Mouse (Mus musculus): ENCODE results near the gene Fras1.

The Fras1 gene

DNA sequence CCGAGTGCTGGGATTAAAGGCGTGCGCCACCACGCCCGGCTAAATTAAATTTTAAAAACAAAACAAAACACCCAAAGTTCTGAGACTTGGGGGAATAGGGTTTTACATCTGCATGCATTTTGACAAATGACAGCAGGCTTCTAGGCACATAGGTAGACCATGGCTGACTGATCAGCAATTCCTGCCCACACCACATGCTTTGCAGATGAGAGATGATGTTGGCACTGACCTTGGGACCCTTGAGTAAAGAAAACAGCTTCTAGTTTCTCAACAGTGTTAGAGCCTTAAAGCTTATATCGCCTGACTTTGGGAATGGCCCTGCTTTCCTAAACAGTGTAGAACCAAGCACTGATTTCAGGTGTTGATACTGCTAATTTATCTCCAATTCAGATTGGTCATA lies 216.9 kb downstream of the Fras1 start:
- no peak for DNase-seq

GRCm38 (mm10) chr5:96595793-96596192 lies 222.0 kb downstream of the Fras1 start:
- DNase-seq, result no peak

DNA sequence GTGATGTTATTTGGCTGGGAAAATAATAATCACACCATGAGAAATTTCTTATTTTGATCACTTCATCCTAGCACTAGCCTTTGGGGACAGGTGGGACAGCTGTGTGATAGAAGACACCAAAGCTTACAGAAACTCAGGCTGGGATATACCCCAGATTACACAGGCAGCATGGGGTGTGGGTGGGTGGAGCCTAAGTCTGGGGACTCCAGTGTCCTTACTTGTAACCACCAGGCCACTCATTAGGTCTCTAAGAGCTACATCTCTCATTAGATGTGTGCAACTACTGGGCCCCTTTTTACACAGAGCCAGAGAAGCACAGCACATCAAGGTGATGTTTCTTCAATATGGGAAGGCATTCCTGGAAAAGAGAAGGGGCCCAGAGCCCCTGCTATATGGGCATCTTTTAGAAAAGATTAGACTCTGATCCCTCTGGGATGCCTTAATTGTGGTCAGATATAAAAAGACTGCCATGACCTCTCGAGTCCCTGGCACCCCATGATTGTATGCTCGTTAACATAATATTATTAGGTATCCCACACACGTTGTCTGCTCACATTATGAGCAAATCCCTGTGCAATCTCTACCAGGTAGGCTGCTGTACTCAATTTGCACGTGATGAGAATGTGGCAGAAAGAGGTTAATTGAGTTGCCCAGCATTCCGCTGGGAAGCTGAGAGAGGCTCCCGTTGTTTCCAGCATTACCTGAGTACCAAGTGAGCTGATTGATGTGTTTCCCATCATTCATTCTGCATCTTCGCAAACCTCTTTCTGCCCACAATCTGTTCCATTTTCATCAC lies 230.4 kb downstream of the Fras1 start:
- no peak for DNase-seq

DNA sequence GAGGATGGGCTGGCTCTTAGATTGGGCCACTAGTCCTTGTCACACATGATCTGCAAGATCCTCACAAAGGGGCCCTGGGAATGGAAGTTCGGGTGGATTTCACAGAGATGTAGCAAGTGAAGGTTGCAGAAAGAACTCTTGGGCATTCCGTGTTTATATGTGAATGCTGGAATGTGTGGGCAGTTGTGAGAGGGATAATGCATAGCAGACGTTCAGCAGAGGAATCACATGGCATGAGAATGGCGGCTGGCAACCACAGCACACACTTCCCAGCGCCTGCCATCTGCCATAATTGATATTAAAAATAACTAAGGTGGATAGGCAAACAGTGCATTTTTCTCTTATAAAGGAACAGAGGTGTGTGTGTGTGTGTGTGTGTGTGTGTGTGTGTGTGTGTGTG lies 234.3 kb downstream of the Fras1 start:
- DNase-seq, result no peak

DNA sequence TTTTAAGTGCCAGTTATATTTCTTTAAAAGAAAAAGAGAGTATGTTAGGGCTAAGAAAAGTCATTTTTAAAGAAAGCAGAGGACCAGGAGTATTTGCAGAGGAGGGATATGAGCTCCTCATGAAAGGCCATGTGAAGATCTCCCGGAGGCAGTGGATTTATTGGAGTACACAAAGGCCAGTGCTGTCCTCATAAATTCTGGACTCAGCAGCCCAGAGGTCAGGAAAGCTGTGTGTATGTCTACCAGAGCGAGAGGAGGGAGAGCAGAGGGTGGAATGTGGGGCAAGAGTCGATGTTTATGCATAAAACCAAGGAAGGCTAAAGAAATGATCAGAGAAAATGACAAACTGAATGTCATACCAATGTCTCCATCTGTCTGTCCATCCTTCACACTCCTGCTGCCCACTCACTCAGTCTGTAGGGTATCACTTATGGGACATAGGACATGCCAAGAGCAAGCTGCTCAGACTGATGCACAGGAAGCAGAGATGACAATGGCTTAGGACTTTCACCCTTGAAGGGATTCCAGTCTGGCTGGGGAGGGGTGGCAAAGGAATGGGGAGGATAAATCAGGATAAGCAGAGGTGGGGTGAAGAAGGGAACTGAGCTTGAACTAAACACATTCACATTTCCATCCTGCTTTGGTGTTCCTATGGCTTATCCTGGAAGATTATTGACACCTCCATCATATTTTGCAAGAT lies 235.0 kb downstream of the Fras1 start:
- DNase-seq, result no peak

- DNase-seq, result no peak
Measured at GRCm38 (mm10) chr5:96612077-96612476, 238.3 kb downstream of the Fras1 start.

GRCm38 (mm10) chr5:96616954-96617646 lies 243.3 kb downstream of the Fras1 start:
- DNase-seq, result peak; percentile 39

GRCm38 (mm10) chr5:96618008-96618407 lies 244.3 kb downstream of the Fras1 start:
- DNase-seq, result no peak

DNA sequence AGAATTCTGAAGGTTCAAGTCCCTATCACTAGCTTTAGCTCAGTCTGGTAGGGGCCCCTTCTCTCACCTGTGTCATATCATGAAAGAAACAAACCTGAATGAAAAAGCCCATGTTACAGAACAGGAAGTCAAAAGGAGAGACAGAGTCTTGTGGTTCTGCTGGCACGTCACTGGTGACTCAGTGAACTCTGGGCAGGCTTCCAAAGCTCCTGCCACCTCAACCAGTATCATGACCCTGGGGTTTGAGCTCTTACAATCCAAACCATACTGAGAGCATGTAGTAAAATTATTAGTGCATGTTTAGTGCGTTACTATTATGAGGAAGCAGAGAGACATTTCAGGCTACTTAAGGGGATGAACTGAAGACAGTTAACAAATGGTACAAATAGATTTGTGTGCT lies 246.5 kb downstream of the Fras1 start:
- peak; percentile 11 for DNase-seq

DNA sequence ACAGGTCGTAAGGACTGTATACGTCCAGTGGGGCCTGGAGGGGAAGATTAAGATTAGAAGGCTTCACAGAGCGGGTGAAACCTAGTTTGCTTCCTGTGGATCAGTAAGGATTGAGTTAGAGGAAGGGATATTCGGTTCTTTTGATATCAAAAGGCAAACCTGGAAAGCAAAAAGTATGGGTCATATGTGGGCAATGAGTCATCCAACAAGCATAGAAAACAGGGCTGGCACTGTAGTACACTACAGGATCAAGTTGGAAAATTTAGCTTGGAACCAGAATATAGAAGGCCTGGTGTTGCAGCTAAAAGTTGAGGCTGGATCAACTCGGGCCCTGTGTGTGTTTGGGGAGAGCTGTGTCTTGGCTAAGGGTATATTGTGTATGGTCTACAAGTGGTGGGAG lies 246.9 kb downstream of the Fras1 start:
- DNase-seq, result no peak

- DNase-seq, result no peak
Measured at GRCm38 (mm10) chr5:96622604-96623352, 249.0 kb downstream of the Fras1 start.

- DNase-seq, result no peak
Measured at GRCm38 (mm10) chr5:96629851-96630250, 256.1 kb downstream of the Fras1 start.

DNA sequence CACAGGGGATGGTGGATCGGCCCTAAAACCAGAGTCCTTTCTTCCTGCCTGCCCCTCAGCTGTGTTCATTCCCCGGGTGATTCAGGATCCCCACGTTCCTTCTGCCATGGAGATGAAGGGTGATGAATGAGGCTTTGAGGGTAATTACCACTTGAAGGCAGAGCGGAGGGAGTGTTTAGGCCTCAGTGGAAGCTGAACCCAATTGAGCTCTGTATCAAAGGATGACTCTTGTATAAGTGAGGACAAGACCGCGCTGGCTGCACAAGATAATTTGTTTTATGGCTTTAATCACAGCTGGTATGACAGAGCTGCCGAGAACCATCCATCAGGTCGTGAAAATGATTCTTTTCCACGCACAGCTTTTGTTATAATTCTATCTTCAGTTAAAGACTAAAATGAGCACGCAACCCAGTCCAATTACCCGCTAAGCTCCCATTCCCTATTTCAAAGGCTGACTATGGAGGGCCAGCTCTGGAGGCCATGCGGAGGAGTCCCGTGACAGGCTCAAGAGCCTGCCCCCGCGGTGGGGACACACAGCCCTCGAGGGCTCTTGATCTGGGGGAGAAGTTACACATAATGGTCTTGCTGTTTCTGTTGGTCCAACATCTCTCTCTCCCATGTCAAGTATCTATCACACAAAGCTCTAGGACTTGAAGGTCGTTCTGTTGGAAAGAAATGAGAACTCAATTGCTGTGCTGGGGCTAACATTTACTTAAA lies 261.5 kb downstream of the Fras1 start:
- DNase-seq, result no peak

DNA sequence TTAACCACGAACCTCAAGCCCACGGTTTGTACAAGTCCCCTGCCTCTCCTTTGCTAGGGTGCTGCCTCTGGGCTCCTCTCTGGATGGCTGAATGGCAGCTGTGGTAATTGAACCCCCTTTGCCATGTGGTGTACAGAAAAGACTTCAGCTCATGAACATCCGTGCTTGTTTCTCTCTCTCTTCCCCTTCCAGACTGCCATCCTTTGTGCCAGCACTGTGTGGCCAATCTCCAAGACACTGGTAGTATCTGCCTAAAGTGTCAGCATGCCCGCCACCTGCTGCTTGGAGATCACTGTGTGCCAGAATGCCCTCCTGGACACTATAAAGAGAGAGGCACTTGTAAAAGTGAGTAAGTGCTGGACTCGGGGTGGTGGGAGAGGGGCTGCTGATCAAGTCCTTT lies 262.1 kb downstream of the Fras1 start:
- DNase-seq, result no peak

- DNase-seq, result no peak
Measured at GRCm38 (mm10) chr5:96639213-96639910, 265.6 kb downstream of the Fras1 start.

DNA sequence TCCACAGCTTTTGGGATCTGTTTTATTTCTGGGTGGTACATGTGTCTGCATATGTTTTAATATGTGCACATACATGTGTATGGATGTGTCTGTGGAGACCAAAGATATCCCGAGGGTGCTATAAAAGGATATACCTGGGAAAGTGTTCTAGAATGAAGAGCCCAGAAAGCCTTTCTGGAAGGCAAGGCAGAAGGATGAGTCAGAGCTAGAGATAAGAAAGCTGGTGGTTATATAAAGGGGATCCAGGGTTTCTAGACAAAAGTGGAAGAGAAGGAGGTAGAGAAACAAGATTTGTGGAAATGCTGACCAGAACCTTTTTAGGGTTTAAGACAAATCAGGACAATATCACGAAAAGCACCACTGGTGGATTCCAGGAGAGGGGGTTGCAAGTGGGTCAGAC lies 267.5 kb downstream of the Fras1 start:
- no peak for DNase-seq

DNA sequence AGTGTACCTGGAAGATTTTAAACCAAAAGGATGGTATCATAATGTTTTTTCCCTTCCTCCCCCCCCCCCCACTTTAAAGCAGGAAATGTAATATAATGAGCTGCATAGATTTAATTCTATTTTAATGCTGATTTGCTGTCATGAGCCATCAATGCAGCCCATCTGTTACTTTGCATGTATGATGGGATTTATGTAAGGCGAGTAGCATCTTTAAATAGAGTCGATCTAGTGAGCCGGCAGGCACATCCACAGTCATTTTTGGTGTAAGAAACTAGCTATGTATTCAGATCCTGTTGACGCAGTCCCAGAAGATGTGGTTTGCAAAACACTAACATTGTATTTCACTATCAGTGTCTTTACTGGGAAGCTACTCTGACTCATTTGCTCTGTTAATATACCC lies 301.9 kb downstream of the Fras1 start:
- DNase-seq, result no peak

DNA sequence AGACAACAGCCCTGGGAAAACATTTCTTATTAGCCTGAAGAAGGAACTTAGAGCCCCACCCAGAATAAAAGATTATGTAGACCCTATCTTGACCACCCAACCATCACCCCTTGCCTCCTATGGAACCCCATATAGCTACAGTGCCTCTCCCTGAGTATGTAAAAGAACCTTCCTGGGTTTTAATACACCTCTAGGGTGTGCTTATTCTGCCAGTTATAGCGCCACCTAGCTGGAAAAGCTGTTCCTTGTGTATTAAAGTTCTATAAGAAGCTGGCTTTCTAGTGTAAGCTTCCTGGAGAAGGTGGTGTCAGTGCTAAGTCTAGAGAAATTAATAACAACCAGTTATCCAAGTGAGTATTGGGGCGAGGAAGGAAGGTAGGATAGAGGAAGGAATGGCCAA lies 303.7 kb downstream of the Fras1 start:
- peak; percentile 63 for DNase-seq

- DNase-seq, result no peak
Measured at GRCm38 (mm10) chr5:96681085-96681484, 307.3 kb downstream of the Fras1 start.

DNA sequence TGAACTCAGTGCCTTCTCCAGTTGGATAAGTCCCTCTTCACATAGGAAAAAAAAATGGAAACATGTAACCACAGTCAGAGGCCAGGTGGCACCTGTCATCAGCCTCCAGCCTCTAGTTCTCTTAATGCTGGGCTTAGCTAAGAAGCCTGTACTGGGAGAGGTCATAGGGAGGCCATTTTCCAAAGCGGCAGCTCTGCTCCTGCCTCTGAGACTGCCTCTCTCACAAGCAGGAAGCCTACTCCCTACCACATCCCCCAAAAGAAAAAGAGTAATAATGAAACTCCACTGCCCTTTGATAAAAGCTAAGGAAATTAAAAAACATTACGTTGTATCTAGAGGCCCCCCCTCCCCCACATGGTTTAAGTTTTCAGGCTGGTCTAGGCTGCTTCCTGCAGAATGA lies 309.0 kb downstream of the Fras1 start:
- no peak for DNase-seq

- DNase-seq, result no peak
Measured at GRCm38 (mm10) chr5:96688885-96689284, 315.1 kb downstream of the Fras1 start.

- no peak for DNase-seq
Measured at GRCm38 (mm10) chr5:96698972-96699371, 325.2 kb downstream of the Fras1 start.
